Mouse (Mus musculus) ovary, postnatal 14 days (tissue): ENCODE results near the gene Nr2c2ap.
A peak's percentile ranks its signal among the peaks of the same experiment; 100 is the strongest.

Experiments used
- DNase-seq: peaks from one replicate; pipeline ENCODE4 v3.0.0; 2022; ENCODE audit warnings: low spot score

Nr2c2ap gene

GRCm38 (mm10) chr8:70160015-70160414 lies 28.9 kb downstream of the Nr2c2ap start:
- no peak for DNase-seq

GRCm38 (mm10) chr8:70163316-70163715 lies 32.2 kb downstream of the Nr2c2ap start:
- DNase-seq = no peak

- peak; percentile 74 for DNase-seq
These were observed 35.5 kb downstream of the Nr2c2ap start for GRCm38 (mm10) chr8:70166504-70167110.

GRCm38 (mm10) chr8:70170116-70170515 lies 39.0 kb downstream of the Nr2c2ap start:
- no peak for DNase-seq

GRCm38 (mm10) chr8:70170748-70171147 lies 39.6 kb downstream of the Nr2c2ap start:
- no peak for DNase-seq

- DNase-seq = no peak
These were observed 40.1 kb downstream of the Nr2c2ap start for GRCm38 (mm10) chr8:70171240-70171639.

GRCm38 (mm10) chr8:70172043-70172681 lies 41.0 kb downstream of the Nr2c2ap start, which contains the start of gene Tmem161a:
Gene Tmem161a, plus strand, starts transcription at chr8:70172356.
- peak; percentile 75 for DNase-seq

- DNase-seq = no peak
These were observed 42.2 kb downstream of the Nr2c2ap start for GRCm38 (mm10) chr8:70173320-70173719.

- no peak for DNase-seq
These were observed 42.9 kb downstream of the Nr2c2ap start for GRCm38 (mm10) chr8:70174079-70174478.

GRCm38 (mm10) chr8:70178231-70178630 lies 47.1 kb downstream of the Nr2c2ap start:
- DNase-seq = no peak

GRCm38 (mm10) chr8:70179082-70179481 lies 47.9 kb downstream of the Nr2c2ap start:
- no peak for DNase-seq

- DNase-seq = no peak
These were observed 50.2 kb downstream of the Nr2c2ap start for GRCm38 (mm10) chr8:70181212-70181902.

- DNase-seq = no peak
These were observed 50.7 kb downstream of the Nr2c2ap start for GRCm38 (mm10) chr8:70181903-70182252.

- DNase-seq = no peak
These were observed 52.1 kb downstream of the Nr2c2ap start for GRCm38 (mm10) chr8:70183194-70183593.
